ENCODE assay signal across 12 mouse cellular contexts in the genomic region with DNA sequence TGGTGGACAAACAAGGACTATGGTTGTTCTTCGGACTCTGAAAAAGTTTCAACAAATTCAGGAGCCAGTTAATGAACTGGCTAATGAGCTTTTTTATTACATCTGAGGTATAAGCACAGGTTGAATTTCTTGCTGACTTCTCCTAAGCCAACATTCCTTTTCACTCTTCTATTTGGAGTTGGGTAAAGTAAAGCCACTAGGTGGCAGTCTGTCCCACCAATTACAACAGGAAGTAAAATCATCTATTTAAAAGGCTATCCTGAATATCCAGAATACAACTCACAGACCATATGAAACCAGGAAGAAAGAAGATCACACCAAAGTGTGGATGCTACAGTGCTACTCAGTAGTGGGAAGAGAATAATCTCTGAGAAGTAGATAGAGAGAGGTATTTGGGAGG. TPM values are rescaled to one million over a fixed set of nuclear protein-coding genes. Genes with fewer than 3 reads are reported as not detected.
DNase-seq lines count a peak whose midpoint lies in the region; ATAC-seq and TF ChIP-seq lines count a peak whose summit lies in the region.
"Had no signal": no experiment of that assay in that cellular context is flagged by ENCODE, and none has a peak within 500 bp of the region (broad histone marks: within the 10 kb centered on the region; RNA-seq: fewer than 3 reads in every experiment).

No protein-coding gene starts in this region.

- no peak overlapping the region for H3K4me3 ChIP-seq in hindbrain, embryonic 16.5 days (ENCODE audit: low read length)
- no peak overlapping the region for H3K4me3 ChIP-seq in hindbrain, embryonic 12.5 days
- H3K4me3 ChIP-seq in midbrain, postnatal 0 days (ENCODE audit: low read depth, low read length): no peak overlapping the region
- no peak overlapping the region for H3K4me3 ChIP-seq in midbrain, embryonic 15.5 days
- H3K4me3 ChIP-seq: erythroblast, embryonic 14.5 days; hindbrain, embryonic 15.5 days; lung, embryonic 15.5 days had no signal

- no peak overlapping the region for H3K4me2 ChIP-seq in hindbrain, embryonic 16.5 days (ENCODE audit: low read length)
- no peak overlapping the region for H3K4me2 ChIP-seq in hindbrain, embryonic 12.5 days (replicated peaks)
- H3K4me2 ChIP-seq in midbrain, postnatal 0 days (ENCODE audit: low read depth, low read length, poor library complexity, severe bottlenecking): no peak overlapping the region
- no peak overlapping the region for H3K4me2 ChIP-seq in midbrain, embryonic 15.5 days
- H3K4me2 ChIP-seq: hindbrain, embryonic 15.5 days; lung, embryonic 15.5 days had no signal

- no peak overlapping the region for H3K9ac ChIP-seq in hindbrain, embryonic 16.5 days (ENCODE audit: low read depth, low read length)
- H3K9ac ChIP-seq in hindbrain, embryonic 12.5 days: no peak overlapping the region
- no peak overlapping the region for H3K9ac ChIP-seq in midbrain, postnatal 0 days (replicated peaks; ENCODE audit: low read length, poor library complexity, severe bottlenecking)
- H3K9ac ChIP-seq in midbrain, embryonic 15.5 days: no peak overlapping the region
- H3K9ac ChIP-seq: hindbrain, embryonic 15.5 days; lung, embryonic 15.5 days had no signal

- ATAC-seq in hindbrain, embryonic 16.5 days: 0 out of 2 replicates have a peak, but pooled peaks have one; percentile 48
- no peak for ATAC-seq in hindbrain, embryonic 12.5 days (ENCODE audit: low FRiP score)
- 0 out of 2 replicates have a peak, but pooled peaks have one; percentile 28 for ATAC-seq in midbrain, postnatal 0 days (ENCODE audit: low FRiP score)
- ATAC-seq in midbrain, embryonic 15.5 days (replicated peaks): no peak
- ATAC-seq in common myeloid progenitor, adult 5-6 weeks (replicated peaks; ENCODE audit: low read depth, poor library complexity, severe bottlenecking): peak; percentile 50; the same call in 1 of the 2 replicates

- H3K9me3 ChIP-seq in hindbrain, embryonic 16.5 days (ENCODE audit: control insufficient read depth, low read length): no peaks in the 10 kb centered on the region
- H3K9me3 ChIP-seq in hindbrain, embryonic 12.5 days (replicated peaks): no peaks in the 10 kb centered on the region
- H3K9me3 ChIP-seq in midbrain, postnatal 0 days (ENCODE audit: low read length): no peaks in the 10 kb centered on the region
- H3K9me3 ChIP-seq in midbrain, embryonic 15.5 days: no peaks in the 10 kb centered on the region
- H3K9me3 ChIP-seq: hindbrain, embryonic 15.5 days; lung, embryonic 15.5 days had no signal

- no peaks in the 10 kb centered on the region for H3K27me3 ChIP-seq in hindbrain, embryonic 16.5 days (replicated peaks; ENCODE audit: control insufficient read depth, insufficient read depth, low read length)
- peaks cover 3% of the 10 kb centered on the region; the same call in 1 of the 2 replicates for H3K27me3 ChIP-seq in hindbrain, embryonic 12.5 days
- no peaks in the 10 kb centered on the region for H3K27me3 ChIP-seq in midbrain, postnatal 0 days (ENCODE audit: insufficient read depth, low read length)
- no peaks in the 10 kb centered on the region for H3K27me3 ChIP-seq in midbrain, embryonic 15.5 days (replicated peaks)
- H3K27me3 ChIP-seq: hindbrain, embryonic 15.5 days had no signal

- H3K36me3 ChIP-seq in hindbrain, embryonic 16.5 days (ENCODE audit: control insufficient read depth, insufficient read depth, low read length): no peaks in the 10 kb centered on the region
- no peaks in the 10 kb centered on the region for H3K36me3 ChIP-seq in hindbrain, embryonic 12.5 days
- H3K36me3 ChIP-seq in midbrain, postnatal 0 days (ENCODE audit: insufficient read depth, low read length): no peaks in the 10 kb centered on the region
- H3K36me3 ChIP-seq in midbrain, embryonic 15.5 days (replicated peaks): no peaks in the 10 kb centered on the region
- H3K36me3 ChIP-seq: hindbrain, embryonic 15.5 days; lung, embryonic 15.5 days had no signal

- H3K27ac ChIP-seq in hindbrain, embryonic 16.5 days (ENCODE audit: low read depth, low read length): no peak overlapping the region
- H3K27ac ChIP-seq in hindbrain, embryonic 12.5 days: no peak overlapping the region
- H3K27ac ChIP-seq in midbrain, postnatal 0 days (ENCODE audit: low read depth, low read length): no peak overlapping the region
- H3K27ac ChIP-seq in midbrain, embryonic 15.5 days: no peak overlapping the region
- H3K27ac ChIP-seq: hindbrain, embryonic 15.5 days; lung, embryonic 15.5 days had no signal

- no peaks in the 10 kb centered on the region for H3K4me1 ChIP-seq in hindbrain, embryonic 16.5 days (ENCODE audit: control insufficient read depth, insufficient read depth, low read depth, low read length)
- no peaks in the 10 kb centered on the region for H3K4me1 ChIP-seq in hindbrain, embryonic 12.5 days
- H3K4me1 ChIP-seq in midbrain, postnatal 0 days (ENCODE audit: insufficient read depth, low read length): no peaks in the 10 kb centered on the region
- H3K4me1 ChIP-seq in midbrain, embryonic 15.5 days: no peaks in the 10 kb centered on the region
- H3K4me1 ChIP-seq: hindbrain, embryonic 15.5 days; lung, embryonic 15.5 days had no signal

- peak; percentile 44 for DNase-seq in midbrain, postnatal 0 days (ENCODE audit: low spot score)
- DNase-seq in adrenal gland, adult 8-10 months: no peak
- no peak for DNase-seq in gastrocnemius, adult 8-10 months (ENCODE audit: low spot score in 2 of 2)
- DNase-seq: adrenal gland, postnatal 25 days; thymus, postnatal 36 days had no signal

- TF ChIP-seq CTCF in midbrain, postnatal 0 days (IDR thresholded peaks at IDR 0.05): peak; percentile 76

- 43% methylated on average over 1 of the region's 1 CpGs for WGBS in hindbrain, embryonic 16.5 days
- 44% methylated on average over 1 of the region's 1 CpGs for WGBS in hindbrain, embryonic 12.5 days
- 40% methylated on average over 1 of the region's 1 CpGs for WGBS in midbrain, postnatal 0 days
- WGBS in midbrain, embryonic 15.5 days: 46% methylated on average over 1 of the region's 1 CpGs

RNA-seq across cellular contexts. Expression of a gene that starts 48.1 kb away (rescaled TPM):
- polyA plus RNA-seq in hindbrain, embryonic 16.5 days (2015; fragmentation: Nextera tagmentation; extraction: Ambion mirVana): not detected in 2 replicates
- not detected in 2 replicates for polyA plus RNA-seq in hindbrain, embryonic 12.5 days (2016; fragmentation: Nextera tagmentation; extraction: Ambion mirVana)
- not detected in 2 replicates for total RNA-seq in midbrain, postnatal 0 days (2014; rRNA removed)
- not detected in 2 replicates for polyA plus RNA-seq in midbrain, postnatal 0 days (2015; fragmentation: Nextera tagmentation; extraction: Ambion mirVana)
- polyA plus RNA-seq in midbrain, embryonic 15.5 days (2015; fragmentation: Nextera tagmentation; extraction: Ambion mirVana): not detected in 2 replicates
- total RNA-seq in common myeloid progenitor, adult 5-6 weeks (2017): not detected in 2 replicates
- not detected for total RNA-seq in adrenal gland, adult 8-10 months (2022)
- not detected for total RNA-seq in gastrocnemius, adult 8-10 months (2022)
- total RNA-seq: adrenal gland, postnatal 25 days had no signal
- polyA plus RNA-seq: erythroblast, embryonic 14.5 days; hindbrain, embryonic 15.5 days; lung, embryonic 15.5 days had no signal

Comparison
In these comparisons a context has a peak if more than half of its experiments do, and no peak if none do; other contexts are left out.
1. ATAC-seq: peak in hindbrain, embryonic 16.5 days (single experiment), midbrain, postnatal 0 days (single experiment) and common myeloid progenitor, adult 5-6 weeks (single experiment); none in hindbrain, embryonic 12.5 days (single experiment) and midbrain, embryonic 15.5 days (single experiment).